Mouse (Mus musculus) erythroblast, embryonic 14.5 days (primary cell): ENCODE measurements around the gene Lyst.

Experiments
- GATA1 ChIP-seq: IDR thresholded peaks from 2 replicates; pipeline ENCODE4 v1.6.1; 2012; ENCODE audit warnings: low read length, inconsistent platforms, mixed read lengths
- TAL1 ChIP-seq: IDR thresholded peaks from 3 replicates; pipeline ENCODE4 v1.6.1; 2012; ENCODE audit warnings: low read length, inconsistent platforms, mixed read lengths

- TF ChIP-seq GATA1, result no peak
- TF ChIP-seq TAL1, result no peak
Measured at GRCm38 (mm10) chr13:13575106-13575505, 15.1 kb upstream of the Lyst start.
